ENCODE assay signal across 16 mouse cellular contexts in the genomic region with DNA sequence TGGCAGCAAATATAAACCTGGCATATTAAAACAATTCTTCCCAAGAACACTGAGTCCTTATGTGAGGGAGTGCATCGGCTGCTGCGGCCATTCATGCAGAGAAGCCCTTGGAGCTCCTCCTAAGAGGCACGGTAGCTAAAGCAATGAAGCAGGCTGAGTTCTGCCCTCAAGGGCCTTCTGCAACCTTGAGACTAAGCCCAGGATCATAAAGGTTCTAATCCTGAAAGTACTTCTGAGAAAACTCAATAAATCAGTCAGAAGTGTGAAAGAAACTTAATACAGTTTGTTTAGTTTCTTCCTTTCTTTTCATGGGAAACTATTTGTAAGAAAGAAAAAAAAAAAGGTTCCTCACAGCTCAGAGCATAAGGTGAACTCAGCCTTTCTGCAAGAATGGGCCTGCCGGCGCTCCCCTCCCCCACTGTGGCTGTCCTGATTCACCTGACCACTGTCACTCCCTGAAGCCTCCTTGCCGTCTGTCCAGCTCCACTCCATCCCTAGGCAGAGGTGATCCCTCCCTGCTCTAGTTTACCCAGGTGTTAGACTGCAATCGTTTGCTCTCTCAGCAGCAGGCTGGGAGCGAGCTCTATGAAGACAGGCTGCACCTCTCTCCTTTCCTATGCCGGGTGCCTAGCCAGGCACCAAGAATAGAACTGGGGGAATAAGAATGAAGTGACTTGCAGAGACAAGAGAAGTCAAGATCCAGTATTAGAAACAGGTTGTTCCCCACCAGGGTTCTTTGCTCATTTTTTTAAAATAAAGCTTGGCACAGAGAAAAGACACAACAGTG. TPM values are rescaled to one million over a fixed set of nuclear protein-coding genes. Genes with fewer than 3 reads are reported as not detected.
DNase-seq lines count a peak whose midpoint lies in the region; ATAC-seq and TF ChIP-seq lines count a peak whose summit lies in the region.
"Had no signal": no experiment of that assay in that cellular context is flagged by ENCODE, and none has a peak within 500 bp of the region (broad histone marks: within the 10 kb centered on the region; RNA-seq: fewer than 3 reads in every experiment).

No protein-coding gene starts in this region.

- no peaks in the 10 kb centered on the region for H3K79me2 ChIP-seq in heart, adult 2 months (replicated peaks; ENCODE audit: control insufficient read depth, insufficient read depth, low read length)
- peaks cover 81% of the 10 kb centered on the region for H3K79me2 ChIP-seq in macrophage (ENCODE audit: inconsistent target)

- intact Hi-C loops in heart, adult 2 months (cut with DNase I), result no loop called here

- H3K27ac ChIP-seq in heart, adult 2 months, result peak overlapping the region; percentile 48; the same call in 1 of the 2 replicates
- H3K27ac ChIP-seq in kidney, embryonic 16.5 days (ENCODE audit: low read length), result peak overlapping the region; percentile 20; the same call in 1 of the 2 replicates
- H3K27ac ChIP-seq in kidney, embryonic 14.5 days (ENCODE audit: low read depth, low read length), result no peak overlapping the region
- no peak overlapping the region for H3K27ac ChIP-seq in ES-Bruce4 (ENCODE audit: insufficient read depth, low read length)
- H3K27ac ChIP-seq in macrophage, result peak overlapping the region; percentile 96
- H3K27ac ChIP-seq: embryonic facial prominence, embryonic 13.5 days; forebrain, embryonic 10.5 days; limb, embryonic 12.5 days; midbrain, embryonic 15.5 days had no signal

- no peak for DNase-seq in heart, adult 2 months
- no peak for DNase-seq in heart, adult 11 months
- no peak for DNase-seq in right cerebral cortex, adult 2 months (ENCODE audit: low spot score in 2 of 2)
- DNase-seq: lung, adult 2 months; right cerebral cortex, postnatal 14 days; thymus, adult 2 months had no signal

- TF ChIP-seq POLR2A in heart, adult 2 months (IDR thresholded peaks at IDR 0.05; ENCODE audit: insufficient read depth, low read depth, low read length), result no peak
- no peak for TF ChIP-seq POLR2A in ES-Bruce4 (IDR thresholded peaks at IDR 0.05; ENCODE audit: insufficient read depth, low read length)

- WGBS in heart, adult 2 months, result 63% methylated on average over 9 of the region's 9 CpGs
- WGBS in kidney, embryonic 16.5 days, result 42% methylated on average over 9 of the region's 9 CpGs
- 50% methylated on average over 9 of the region's 9 CpGs for whole genome bisulfite sequencing in kidney, embryonic 14.5 days
- 85% methylated on average over 9 of the region's 9 CpGs for WGBS in macrophage (ENCODE audit: missing documents)

- H3K27me3 ChIP-seq in heart, adult 2 months (ENCODE audit: control insufficient read depth, insufficient read depth, low read length), result no peaks in the 10 kb centered on the region
- no peaks in the 10 kb centered on the region for H3K27me3 ChIP-seq in kidney, embryonic 16.5 days (ENCODE audit: insufficient read depth, low read length)
- no peaks in the 10 kb centered on the region for H3K27me3 ChIP-seq in kidney, embryonic 14.5 days (ENCODE audit: control insufficient read depth, insufficient read depth, low read length)
- no peaks in the 10 kb centered on the region for H3K27me3 ChIP-seq in ES-Bruce4 (ENCODE audit: control insufficient read depth, insufficient read depth, low read length, poor library complexity, severe bottlenecking)
- H3K27me3 ChIP-seq: embryonic facial prominence, embryonic 13.5 days; limb, embryonic 12.5 days; midbrain, embryonic 15.5 days had no signal

- no peaks in the 10 kb centered on the region for H3K36me3 ChIP-seq in heart, adult 2 months (ENCODE audit: control insufficient read depth, insufficient read depth, low read length)
- peaks cover 4% of the 10 kb centered on the region; the same call in 1 of the 2 replicates for H3K36me3 ChIP-seq in kidney, embryonic 16.5 days (ENCODE audit: insufficient read depth, low read length)
- 0 out of 2 replicates have a peak, but pooled peaks cover 2% of the 10 kb centered on the region for H3K36me3 ChIP-seq in kidney, embryonic 14.5 days (ENCODE audit: control insufficient read depth, insufficient read depth, low read length)
- H3K36me3 ChIP-seq in ES-Bruce4 (ENCODE audit: control insufficient read depth, insufficient read depth, low read length, poor library complexity, severe bottlenecking) (no peaks in the 10 kb centered on the region), macrophage (ENCODE audit: inconsistent target) (peaks cover 22% of the 10 kb centered on the region; the same call in 1 of the 2 replicates)
- H3K36me3 ChIP-seq: midbrain, embryonic 15.5 days had no signal

- no peak for TF ChIP-seq EP300 in heart, adult 2 months (IDR thresholded peaks at IDR 0.05; ENCODE audit: insufficient read depth, low read depth, low read length)
- TF ChIP-seq EP300 in ES-Bruce4 (IDR thresholded peaks at IDR 0.05; ENCODE audit: insufficient read depth, low read depth, low read length), result 0 out of 2 replicates have a peak, but pooled peaks have one; percentile 45

- peaks cover 14% of the 10 kb centered on the region for H3K4me1 ChIP-seq in heart, adult 2 months (ENCODE audit: control insufficient read depth, insufficient read depth, low read length)
- H3K4me1 ChIP-seq in kidney, embryonic 16.5 days (ENCODE audit: insufficient read depth, low read length), result peaks cover 11% of the 10 kb centered on the region
- H3K4me1 ChIP-seq in kidney, embryonic 14.5 days (ENCODE audit: control insufficient read depth, insufficient read depth, low read length), result peaks cover 6% of the 10 kb centered on the region; the same call in 1 of the 2 replicates
- H3K4me1 ChIP-seq in ES-Bruce4 (ENCODE audit: control insufficient read depth, insufficient read depth, low read length), result no peaks in the 10 kb centered on the region

- no peaks in the 10 kb centered on the region for H3K9me3 ChIP-seq in kidney, embryonic 16.5 days (ENCODE audit: low read length)
- peaks cover 2% of the 10 kb centered on the region; the same call in 1 of the 2 replicates for H3K9me3 ChIP-seq in kidney, embryonic 14.5 days (ENCODE audit: control insufficient read depth, low read length)
- H3K9me3 ChIP-seq in ES-Bruce4 (replicated peaks; ENCODE audit: control insufficient read depth, insufficient read depth, low read length, poor library complexity, severe bottlenecking), result no peaks in the 10 kb centered on the region
- H3K9me3 ChIP-seq: embryonic facial prominence, embryonic 13.5 days; forebrain, embryonic 10.5 days; limb, embryonic 12.5 days; midbrain, embryonic 15.5 days had no signal

- no peak for TF ChIP-seq CTCF in heart, adult 2 months (IDR thresholded peaks at IDR 0.05)
- no peak for TF ChIP-seq CTCF in ES-Bruce4 (IDR thresholded peaks at IDR 0.05; ENCODE audit: low read depth, low read length)

- no peak overlapping the region for H3K4me2 ChIP-seq in kidney, embryonic 16.5 days (replicated peaks; ENCODE audit: low read depth, low read length)
- H3K4me2 ChIP-seq in kidney, embryonic 14.5 days (replicated peaks; ENCODE audit: low read depth, low read length), result no peak overlapping the region
- H3K4me2 ChIP-seq: embryonic facial prominence, embryonic 13.5 days; limb, embryonic 12.5 days; midbrain, embryonic 15.5 days had no signal

- no peak overlapping the region for H3K4me3 ChIP-seq in heart, adult 2 months
- no peak overlapping the region for H3K4me3 ChIP-seq in kidney, embryonic 16.5 days (ENCODE audit: low read length)
- no peak overlapping the region for H3K4me3 ChIP-seq in kidney, embryonic 14.5 days (ENCODE audit: low read length)
- H3K4me3 ChIP-seq in ES-Bruce4 (ENCODE audit: low read depth, low read length) (no peak overlapping the region), macrophage (ENCODE audit: inconsistent target) (no peak overlapping the region)
- H3K4me3 ChIP-seq: embryonic facial prominence, embryonic 13.5 days; forebrain, embryonic 10.5 days; limb, embryonic 12.5 days; midbrain, embryonic 15.5 days had no signal

- ATAC-seq in kidney, embryonic 16.5 days (ENCODE audit: low FRiP score, low TSS enrichment), result no peak
- no peak for ATAC-seq in kidney, embryonic 14.5 days (ENCODE audit: low FRiP score, low TSS enrichment)
- ATAC-seq: midbrain, embryonic 15.5 days had no signal

- H3K9ac ChIP-seq in heart, adult 2 months (ENCODE audit: low read depth, low read length), result 0 out of 2 replicates have a peak overlapping the region, but pooled peaks have one; percentile 0
- peak overlapping the region; percentile 28; the same call in 1 of the 2 replicates for H3K9ac ChIP-seq in kidney, embryonic 16.5 days (replicated peaks; ENCODE audit: low read length)
- no peak overlapping the region for H3K9ac ChIP-seq in kidney, embryonic 14.5 days (ENCODE audit: low read depth, low read length)
- H3K9ac ChIP-seq in ES-Bruce4 (ENCODE audit: low read depth, poor library complexity, severe bottlenecking), result no peak overlapping the region
- H3K9ac ChIP-seq: limb, embryonic 12.5 days; midbrain, embryonic 15.5 days had no signal

RNA-seq across cellular contexts. Expression of a gene that starts 5.1 kb away (rescaled TPM):
- 10 to 100 TPM; 32.4 to 33.7 TPM for total RNA-seq in heart, adult 2 months (2021)
- polyA plus RNA-seq in heart, adult 2 months (2012; rRNA removed), result 48.1 and 67.3 TPM in 2 replicates
- polyA plus RNA-seq in kidney, embryonic 16.5 days (2015; fragmentation: Nextera tagmentation; extraction: Ambion mirVana), result 85.8 and 95.8 TPM in 2 replicates
- polyA plus RNA-seq in kidney, embryonic 14.5 days (2014; fragmentation: Nextera tagmentation; extraction: Ambion mirVana), result 69.3 and 78.2 TPM in 2 replicates
- polyA plus RNA-seq in ES-Bruce4 (2011; ENCODE audit: insufficient read depth, insufficient read length, low read depth, missing spikeins) (42.8 and 48.0 TPM in 2 replicates), macrophage (2018) (30.7 to 54.0 TPM (median 30.9 TPM) in 3 replicates)
- total RNA-seq in macrophage (2018; cell fraction: chromatin; rRNA removed), result 100 to 1,000 TPM in 3 of 26 experiments, 10 to 100 TPM in 20, 1 to 10 TPM in 3; 8.4 to 129 (median 57.6) TPM
- total RNA-seq in macrophage (2018; cell fraction: cytosol; rRNA removed), result 10 to 100 TPM; 15.6 to 42.6 (median 32.2) TPM
- total RNA-seq in macrophage (2018; cell fraction: nucleus; rRNA removed), result 10 to 100 TPM in 25 of 26 experiments, 1 to 10 TPM in 1; 7.9 to 98.5 (median 32.1) TPM

RNA-seq across cellular contexts. Expression of a gene that starts 34.3 kb away (rescaled TPM):
- total RNA-seq in heart, adult 2 months (2021), result 1 to 10 TPM in 1 of 2 experiments, under 1 TPM in 1; 0.93 to 2.3 TPM
- 13.3 and 23.8 TPM in 2 replicates for polyA plus RNA-seq in heart, adult 2 months (2012; rRNA removed)
- 21.2 and 182 TPM in 2 replicates for polyA plus RNA-seq in kidney, embryonic 16.5 days (2015; fragmentation: Nextera tagmentation; extraction: Ambion mirVana)
- 4.0 and 7.6 TPM in 2 replicates for polyA plus RNA-seq in kidney, embryonic 14.5 days (2014; fragmentation: Nextera tagmentation; extraction: Ambion mirVana)
- polyA plus RNA-seq in ES-Bruce4 (2011; ENCODE audit: insufficient read depth, insufficient read length, low read depth, missing spikeins), result 1.9 and 2.1 TPM in 2 replicates
- total RNA-seq in macrophage (2018; cell fraction: chromatin; rRNA removed), result 1 to 10 TPM in 1 of 26 experiments, not detected in 25; 7.0 TPM
- not detected for total RNA-seq in macrophage (2018; cell fraction: cytosol; rRNA removed)
- total RNA-seq in macrophage (2018; cell fraction: nucleus; rRNA removed), result 1 to 10 TPM in 1 of 26 experiments, not detected in 25; 1.2 TPM
- 0.21 TPM in 1 of 3 replicates, not detected in the others for polyA plus RNA-seq in macrophage (2018)
- total RNA-seq: common myeloid progenitor, adult 5-6 weeks; hematopoietic stem cell, adult 5-6 weeks had no signal

RNA-seq across cellular contexts. Expression of a gene that starts 42.8 kb away (rescaled TPM):
- 10 to 100 TPM; 13.7 to 23.6 TPM for total RNA-seq in heart, adult 2 months (2021)
- polyA plus RNA-seq in heart, adult 2 months (2012; rRNA removed), result 6.2 and 7.6 TPM in 2 replicates
- polyA plus RNA-seq in kidney, embryonic 16.5 days (2015; fragmentation: Nextera tagmentation; extraction: Ambion mirVana), result 48.9 and 65.3 TPM in 2 replicates
- 48.6 and 54.9 TPM in 2 replicates for polyA plus RNA-seq in kidney, embryonic 14.5 days (2014; fragmentation: Nextera tagmentation; extraction: Ambion mirVana)
- 7.4 and 8.3 TPM in 2 replicates for polyA plus RNA-seq in ES-Bruce4 (2011; ENCODE audit: insufficient read depth, insufficient read length, low read depth, missing spikeins)
- 100 to 1,000 TPM; 104 to 576 (median 356) TPM for total RNA-seq in macrophage (2018; cell fraction: chromatin; rRNA removed)
- 10 to 100 TPM; 15.7 to 66.9 (median 36.1) TPM for total RNA-seq in macrophage (2018; cell fraction: cytosol; rRNA removed)
- 100 to 1,000 TPM in 20 of 26 experiments, 10 to 100 TPM in 6; 62.0 to 363 (median 169) TPM for total RNA-seq in macrophage (2018; cell fraction: nucleus; rRNA removed)
- 13.9 to 21.1 TPM (median 19.1 TPM) in 3 replicates for polyA plus RNA-seq in macrophage (2018)

Comparison
In these comparisons a context has a peak if more than half of its experiments do, and no peak if none do; other contexts are left out.
1. H3K27ac ChIP-seq: peak in heart, adult 2 months (single experiment), kidney, embryonic 16.5 days (single experiment) and macrophage (single experiment); none in kidney, embryonic 14.5 days (single experiment) and ES-Bruce4 (single experiment).
2. H3K9ac ChIP-seq: peak in heart, adult 2 months (single experiment) and kidney, embryonic 16.5 days (single experiment); none in kidney, embryonic 14.5 days (single experiment) and ES-Bruce4 (single experiment).